Mouse (Mus musculus) small intestine, adult 2 months (tissue): ENCODE measurements around the gene Syk. TPM values are rescaled to one million over a fixed set of nuclear protein-coding genes. Genes with fewer than 3 reads are reported as not detected.
A peak's percentile ranks its signal among the peaks of the same experiment; 100 is the strongest.

Experiments
- H3K27ac ChIP-seq: fragments of 200-500 bp; 2 replicates; pipeline ENCODE4 v1.5.1; 2012; ENCODE audit warnings: low read depth, low read length, control low read depth, inconsistent platforms; ENCODE audit not compliant: insufficient read depth
- H3K27me3 ChIP-seq: fragments of 200-500 bp; 2 replicates; pipeline ENCODE4 v1.6.1; 2012; ENCODE audit warnings: mild to moderate bottlenecking, moderate library complexity, low read length, inconsistent platforms; ENCODE audit not compliant: control insufficient read depth, insufficient read depth
- H3K36me3 ChIP-seq: fragments of 200-500 bp; 2 replicates; pipeline ENCODE4 v1.6.1; 2012; ENCODE audit warnings: mild to moderate bottlenecking, low read length, control low read depth, inconsistent platforms; ENCODE audit not compliant: control insufficient read depth, insufficient read depth
- H3K4me1 ChIP-seq: fragments of 200-500 bp; 2 replicates; pipeline ENCODE4 v1.6.1; 2012; ENCODE audit warnings: low read length, inconsistent platforms, mixed read lengths; ENCODE audit not compliant: control insufficient read depth, insufficient read depth, insufficient read length
- H3K4me3 ChIP-seq: fragments of 200-500 bp; 2 replicates; pipeline ENCODE4 v1.5.1; 2012; ENCODE audit warnings: low read depth, mild to moderate bottlenecking, control low read depth, inconsistent platforms, low read length, moderate library complexity
- CTCF ChIP-seq: fragments of 200-500 bp; IDR thresholded peaks from 2 replicates; pipeline ENCODE4 v1.5.1; 2012; ENCODE audit warnings: low read depth, mild to moderate bottlenecking, control low read depth, inconsistent platforms, low read length, moderate library complexity, mixed read lengths; ENCODE audit not compliant: insufficient replicate concordance, insufficient read length; ENCODE audit errors: extremely low read depth
- POLR2A ChIP-seq: fragments of 200-500 bp; IDR thresholded peaks from 2 replicates; pipeline ENCODE4 v1.6.1; 2012; ENCODE audit warnings: low read depth, mild to moderate bottlenecking, control low read depth, inconsistent platforms, low read length, moderate library complexity
- WGBS: fragments of 180-500 bp; shearing (Covaris S2); methylation state at CpG from one replicate; pipeline ENCODE4 v1.1.7; 2018; 5-methylcytosine and 5-hydroxymethylcytosine counted together
- polyA plus RNA-seq: library from polyadenylated mRNA; depleted of rRNA; stranded (reverse); fragments of >200 nt; gene quantifications from 2 replicates; pipeline ENCODE4 v1.2.3, GENCODE M21; 2012; rRNA removed

Gene Syk
- polyA plus RNA-seq, result 4.7 and 8.3 TPM in 2 replicates

- under 1% methylated on average over 70 of the region's 70 CpGs for WGBS
- H3K4me1 ChIP-seq, result peaks cover 9% of the 10 kb centered on the region
- H3K27ac ChIP-seq, result peak within 1 kb of the TSS; percentile 82
- no peaks in the 10 kb centered on the region for H3K36me3 ChIP-seq
- no peaks in the 10 kb centered on the region for H3K27me3 ChIP-seq
- peak; percentile 34; the same call in 1 of the 2 replicates for TF ChIP-seq POLR2A
- TF ChIP-seq CTCF, result no peak
- H3K4me3 ChIP-seq, result peak within 1 kb of the TSS; percentile 80
Measured at GRCm38 (mm10) chr13:52582878-52583661, at the start of gene Syk. Syk (plus strand) TSS chr13:52583173.

GRCm38 (mm10) chr13:52533644-52534043 is 49.3 kb upstream of the Syk start:
- WGBS, result 79% methylated on average over 5 of the region's 5 CpGs
- TF ChIP-seq CTCF, result no peak
- no peak for TF ChIP-seq POLR2A

GRCm38 (mm10) chr13:52535542-52535941 is 47.4 kb upstream of the Syk start:
- H3K27ac ChIP-seq, result no peak overlapping the region
- TF ChIP-seq POLR2A (no peak), CTCF (peak; percentile 78; the same call in 1 of the 2 replicates)
- 0 out of 2 replicates have a peak, but pooled peaks cover under 1% of the 10 kb centered on the region for H3K4me1 ChIP-seq
- no peak overlapping the region for H3K4me3 ChIP-seq
- WGBS, result 6% methylated on average over 4 of the region's 4 CpGs
- 0 out of 2 replicates have a peak, but pooled peaks cover 2% of the 10 kb centered on the region for H3K27me3 ChIP-seq
- no peaks in the 10 kb centered on the region for H3K36me3 ChIP-seq

More at GRCm38 (mm10) chr13:52533644-52534043, 49.3 kb upstream of the Syk start:
- no peak overlapping the region for H3K27ac ChIP-seq
- H3K27me3 ChIP-seq, result peaks cover 10% of the 10 kb centered on the region
- H3K4me3 ChIP-seq, result no peak overlapping the region
- no peaks in the 10 kb centered on the region for H3K36me3 ChIP-seq
- H3K4me1 ChIP-seq, result peaks cover 5% of the 10 kb centered on the region

- 87% methylated on average over 26 of the region's 26 CpGs for WGBS
- H3K27me3 ChIP-seq, result no peaks in the 10 kb centered on the region
- H3K36me3 ChIP-seq, result no peaks in the 10 kb centered on the region
- H3K27ac ChIP-seq, result no peak overlapping the region
- H3K4me3 ChIP-seq, result no peak overlapping the region
- TF ChIP-seq POLR2A (no peak), CTCF (no peak)
- H3K4me1 ChIP-seq, result no peaks in the 10 kb centered on the region
Measured at GRCm38 (mm10) chr13:52537754-52538587, 45.0 kb upstream of the Syk start.

- no peak overlapping the region for H3K4me3 ChIP-seq
- H3K4me1 ChIP-seq, result no peaks in the 10 kb centered on the region
- no peaks in the 10 kb centered on the region for H3K36me3 ChIP-seq
- WGBS, result 86% methylated on average over 9 of the region's 9 CpGs
- no peak for TF ChIP-seq POLR2A
- peak; percentile 21; the same call in 1 of the 2 replicates for TF ChIP-seq CTCF
- H3K27ac ChIP-seq, result 0 out of 2 replicates have a peak overlapping the region, but pooled peaks have one; percentile 47
- no peaks in the 10 kb centered on the region for H3K27me3 ChIP-seq
Measured at GRCm38 (mm10) chr13:52538588-52539116, 44.3 kb upstream of the Syk start.

GRCm38 (mm10) chr13:52539461-52539860 is 43.5 kb upstream of the Syk start:
- Histone ChIP-seq H3K4me3 (no peak overlapping the region), H3K27ac (no peak overlapping the region), H3K4me1 (no peaks in the 10 kb centered on the region), H3K36me3 (no peaks in the 10 kb centered on the region), H3K27me3 (no peaks in the 10 kb centered on the region)
- TF ChIP-seq POLR2A (no peak), CTCF (no peak)
- 70% methylated on average over 6 of the region's 6 CpGs for WGBS

GRCm38 (mm10) chr13:52541385-52542035 is 41.5 kb upstream of the Syk start:
- Histone ChIP-seq H3K4me3 (no peak overlapping the region), H3K4me1 (no peaks in the 10 kb centered on the region), H3K36me3 (no peaks in the 10 kb centered on the region), H3K27ac (no peak overlapping the region), H3K27me3 (no peaks in the 10 kb centered on the region)
- WGBS, result 74% methylated on average over 5 of the region's 5 CpGs
- no peak for TF ChIP-seq POLR2A
- TF ChIP-seq CTCF, result no peak
